Mouse (Mus musculus) limb, embryonic 11.5 days (tissue): ENCODE measurements at regions not wholly inside any gene's neighbourhood (a gene's known extent, or its start where the extent isn't known, plus 50 kb on each side); places are given as distances from the start of the nearest gene placed in this dataset.
A peak's percentile ranks its signal among the peaks of the same experiment; 100 is the strongest.

ENCODE experiments used
- ATAC-seq: fragments of 200-750 bp; cut with Nextera tagmentation; 2 replicates; pipeline ENCODE4 v1.8.0; 2017; ENCODE audit warnings: low read depth; ENCODE audit not compliant: insufficient number of reproducible peaks, low FRiP score, low TSS enrichment
- DNase-seq: peaks from one replicate; pipeline ENCODE4 v3.0.0-alpha.2; 2015; ENCODE audit warnings: low spot score
- H3K27ac ChIP-seq: fragments of 300-500 bp; sonication (generic); replicated peaks from 2 replicates; pipeline ENCODE4 v1.5.1; 2014; ENCODE audit warnings: low read depth, mild to moderate bottlenecking, low read length
- H3K27me3 ChIP-seq: fragments of 300-500 bp; sonication (generic); 2 replicates; pipeline ENCODE4 v1.6.1; 2014; ENCODE audit warnings: mild to moderate bottlenecking, low read length, mixed read lengths; ENCODE audit not compliant: control insufficient read depth, insufficient read depth
- H3K36me3 ChIP-seq: fragments of 300-500 bp; sonication (generic); 2 replicates; pipeline ENCODE4 v1.6.1; 2014; ENCODE audit warnings: mild to moderate bottlenecking, low read length, moderate library complexity, mixed read lengths; ENCODE audit not compliant: control insufficient read depth, insufficient read depth
- H3K4me1 ChIP-seq: fragments of 300-500 bp; sonication (generic); 2 replicates; pipeline ENCODE4 v1.6.1; 2014; ENCODE audit warnings: low read length, mixed read lengths; ENCODE audit not compliant: control insufficient read depth, insufficient read depth
- H3K4me2 ChIP-seq: fragments of 300-500 bp; sonication (generic); 2 replicates; pipeline ENCODE4 v1.6.1; 2014; ENCODE audit warnings: low read depth, mild to moderate bottlenecking, moderate library complexity; ENCODE audit not compliant: severe bottlenecking
- H3K4me3 ChIP-seq: fragments of 300-500 bp; sonication (generic); 2 replicates; pipeline ENCODE4 v1.5.1; 2014; ENCODE audit warnings: low read depth, low read length
- H3K9ac ChIP-seq: fragments of 300-500 bp; sonication (generic); 2 replicates; pipeline ENCODE4 v1.6.1; 2014; ENCODE audit warnings: mild to moderate bottlenecking, low read length
- H3K9me3 ChIP-seq: fragments of 300-500 bp; sonication (generic); 2 replicates; pipeline ENCODE4 v1.6.1; 2016; ENCODE audit warnings: low read length; ENCODE audit not compliant: control insufficient read depth
- WGBS: fragments of 180-500 bp; shearing (Covaris S2); extraction: QIAGEN DNeasy Blood & Tissue Kit; methylation state at CpG from one replicate; pipeline ENCODE4 v1.1.7; 2014; 5-methylcytosine and 5-hydroxymethylcytosine counted together

DNA sequence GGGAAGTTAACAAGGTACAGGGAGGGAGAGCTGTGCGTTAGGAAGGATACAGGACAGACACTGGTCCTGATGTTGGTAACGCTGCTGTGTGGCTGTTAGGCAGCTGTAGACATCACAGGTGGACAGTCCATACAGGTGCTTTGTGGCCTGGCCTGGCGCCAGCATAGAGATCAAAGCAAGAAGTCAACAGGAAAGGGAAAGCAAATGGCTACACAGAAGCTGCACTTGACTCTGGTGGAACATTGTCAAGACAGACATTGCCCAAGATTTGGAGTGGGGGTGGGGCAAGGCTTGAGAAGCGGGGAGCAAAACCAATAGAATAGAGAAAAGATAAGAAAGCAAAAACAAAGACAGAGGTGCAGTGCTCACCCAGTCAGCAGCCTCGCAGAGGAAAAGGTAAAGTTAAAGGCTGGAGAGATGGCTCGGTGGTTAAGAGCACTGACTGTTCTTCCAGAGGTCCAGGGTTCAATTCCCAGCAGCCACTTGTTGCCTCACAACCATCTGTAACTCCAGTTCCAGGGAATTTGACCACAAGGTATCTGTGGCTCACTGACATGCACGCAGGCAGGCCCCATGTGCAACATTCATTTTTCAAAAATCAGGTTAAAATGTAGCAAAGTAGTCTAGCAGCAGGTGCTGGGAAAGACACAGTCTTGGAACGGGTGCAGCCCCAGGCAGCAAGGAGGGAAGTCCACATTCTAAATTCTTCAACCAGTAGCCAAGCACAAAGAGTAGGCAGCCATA is 147.3 kb upstream of the A530016L24Rik start:
- Histone ChIP-seq H3K27me3 (no peaks in the 10 kb centered on the region), H3K4me2 (no peak overlapping the region), H3K4me1 (peaks cover 11% of the 10 kb centered on the region), H3K9me3 (no peaks in the 10 kb centered on the region), H3K9ac (no peak overlapping the region), H3K4me3 (no peak overlapping the region), H3K27ac (no peak overlapping the region), H3K36me3 (no peaks in the 10 kb centered on the region)
- no peak for DNase-seq
- no peak for ATAC-seq
- 76% methylated on average over 8 of the region's 8 CpGs for WGBS

DNA sequence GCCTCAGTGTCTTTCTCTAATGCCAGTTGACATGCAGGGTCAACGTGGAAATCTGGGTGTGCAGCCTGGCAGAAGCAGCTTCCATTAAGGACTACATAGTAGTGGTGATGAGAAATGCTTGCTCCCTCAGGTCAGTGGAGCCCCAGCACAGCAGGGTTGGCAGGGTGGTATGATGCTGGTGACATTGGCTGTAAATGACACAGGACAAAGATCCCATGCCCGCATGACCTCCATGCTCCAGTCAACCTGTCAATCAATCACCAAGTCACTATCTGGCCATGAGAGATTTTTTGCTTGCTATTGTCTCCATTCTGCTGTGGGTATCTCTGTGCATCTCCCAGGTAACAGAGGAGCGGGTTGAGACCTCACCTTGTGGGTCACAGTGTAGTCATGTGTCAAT is 146.2 kb upstream of the A530016L24Rik start:
- H3K36me3 ChIP-seq: no peaks in the 10 kb centered on the region
- no peak for ATAC-seq
- 91% methylated on average over 3 of the region's 3 CpGs for WGBS

DNA sequence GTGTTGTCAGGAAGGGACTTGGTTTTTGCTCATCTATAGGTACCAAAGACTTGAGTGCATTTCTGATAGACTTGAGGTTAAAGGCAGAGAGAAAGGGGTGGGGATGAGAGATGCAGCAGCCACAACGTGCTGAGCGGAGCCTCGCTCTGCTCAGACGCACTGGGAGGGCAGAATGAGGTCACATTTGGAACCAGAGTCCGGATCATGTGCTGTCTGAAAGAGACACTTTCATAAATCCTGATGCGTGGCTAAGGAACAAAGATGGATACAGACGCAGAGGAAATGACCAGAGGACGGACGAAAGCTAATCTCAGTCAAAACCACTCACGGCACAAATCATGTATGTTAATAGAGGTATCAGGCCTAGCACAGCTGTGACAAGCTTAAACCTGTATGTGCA is 145.0 kb upstream of the A530016L24Rik start:
- H3K27me3 ChIP-seq: no peaks in the 10 kb centered on the region
- no peaks in the 10 kb centered on the region for H3K36me3 ChIP-seq
- H3K9ac ChIP-seq: no peak overlapping the region
- H3K4me2 ChIP-seq: no peak overlapping the region
- no peaks in the 10 kb centered on the region for H3K9me3 ChIP-seq
- H3K27ac ChIP-seq: no peak overlapping the region
- DNase-seq (no peak), ATAC-seq (no peak)
- peaks cover 3% of the 10 kb centered on the region; the same call in 1 of the 2 replicates for H3K4me1 ChIP-seq
- no peak overlapping the region for H3K4me3 ChIP-seq
- WGBS: 71% methylated on average over 10 of the region's 10 CpGs

More for the DNA sequence above, 146.2 kb upstream of the A530016L24Rik start:
- peaks cover 9% of the 10 kb centered on the region; the same call in 1 of the 2 replicates for H3K4me1 ChIP-seq
- DNase-seq: no peak
- no peaks in the 10 kb centered on the region for H3K27me3 ChIP-seq
- no peak overlapping the region for H3K27ac ChIP-seq
- H3K9me3 ChIP-seq: no peaks in the 10 kb centered on the region
- no peak overlapping the region for H3K9ac ChIP-seq
- H3K4me3 ChIP-seq: no peak overlapping the region
- H3K4me2 ChIP-seq: no peak overlapping the region

DNA sequence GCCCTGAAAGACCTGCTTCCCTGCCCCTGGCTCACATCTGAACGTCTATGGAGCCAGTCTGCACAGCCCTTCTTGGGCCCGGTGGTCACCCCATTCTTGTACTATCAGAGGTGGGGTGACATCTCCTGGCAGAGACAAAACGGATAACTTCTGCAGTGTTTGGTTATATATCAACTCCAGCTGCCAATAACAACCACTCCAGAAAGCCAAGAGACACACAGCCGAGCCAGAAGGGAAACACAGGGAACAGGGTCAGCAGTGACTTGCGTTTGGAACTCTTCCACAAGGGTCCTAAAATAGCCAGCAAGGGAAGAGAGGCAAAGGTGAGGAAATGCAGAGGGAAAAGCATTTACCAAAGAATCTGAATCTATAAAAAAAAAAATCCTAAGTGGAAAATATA is 143.5 kb upstream of the A530016L24Rik start:
- no peak for DNase-seq
- peaks cover 13% of the 10 kb centered on the region for H3K4me1 ChIP-seq
- no peak overlapping the region for H3K4me3 ChIP-seq
- H3K27ac ChIP-seq: no peak overlapping the region
- WGBS: 79% methylated on average over 5 of the region's 5 CpGs
- ATAC-seq: no peak
- H3K4me2 ChIP-seq: no peak overlapping the region
- no peak overlapping the region for H3K9ac ChIP-seq
- H3K9me3 ChIP-seq: no peaks in the 10 kb centered on the region
- no peaks in the 10 kb centered on the region for H3K27me3 ChIP-seq
- no peaks in the 10 kb centered on the region for H3K36me3 ChIP-seq

DNA sequence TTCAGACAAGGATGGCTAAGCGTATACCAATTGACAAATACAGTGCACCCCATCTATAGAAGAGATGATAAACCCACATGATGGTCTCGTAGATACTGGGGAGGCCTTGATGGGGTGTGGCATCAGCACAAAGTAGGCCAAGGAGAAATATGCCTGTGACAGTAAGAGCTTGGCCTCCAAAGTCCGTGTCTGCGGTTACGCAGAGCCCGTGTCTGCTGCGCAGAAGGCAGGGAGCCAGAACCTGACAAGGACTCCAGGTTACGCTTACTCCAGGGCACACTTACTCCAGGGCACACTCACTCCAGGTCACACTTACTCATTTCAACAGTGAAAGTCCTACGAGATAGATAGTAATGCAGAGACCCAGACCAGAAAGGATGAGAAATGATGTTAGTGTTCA is 141.1 kb upstream of the A530016L24Rik start:
- Histone ChIP-seq H3K9me3 (no peaks in the 10 kb centered on the region), H3K4me3 (no peak overlapping the region), H3K36me3 (no peaks in the 10 kb centered on the region), H3K9ac (no peak overlapping the region), H3K27ac (no peak overlapping the region), H3K4me1 (peaks cover 13% of the 10 kb centered on the region), H3K4me2 (no peak overlapping the region), H3K27me3 (no peaks in the 10 kb centered on the region)
- no peak for DNase-seq
- WGBS: 97% methylated on average over 9 of the region's 9 CpGs
- no peak for ATAC-seq

DNA sequence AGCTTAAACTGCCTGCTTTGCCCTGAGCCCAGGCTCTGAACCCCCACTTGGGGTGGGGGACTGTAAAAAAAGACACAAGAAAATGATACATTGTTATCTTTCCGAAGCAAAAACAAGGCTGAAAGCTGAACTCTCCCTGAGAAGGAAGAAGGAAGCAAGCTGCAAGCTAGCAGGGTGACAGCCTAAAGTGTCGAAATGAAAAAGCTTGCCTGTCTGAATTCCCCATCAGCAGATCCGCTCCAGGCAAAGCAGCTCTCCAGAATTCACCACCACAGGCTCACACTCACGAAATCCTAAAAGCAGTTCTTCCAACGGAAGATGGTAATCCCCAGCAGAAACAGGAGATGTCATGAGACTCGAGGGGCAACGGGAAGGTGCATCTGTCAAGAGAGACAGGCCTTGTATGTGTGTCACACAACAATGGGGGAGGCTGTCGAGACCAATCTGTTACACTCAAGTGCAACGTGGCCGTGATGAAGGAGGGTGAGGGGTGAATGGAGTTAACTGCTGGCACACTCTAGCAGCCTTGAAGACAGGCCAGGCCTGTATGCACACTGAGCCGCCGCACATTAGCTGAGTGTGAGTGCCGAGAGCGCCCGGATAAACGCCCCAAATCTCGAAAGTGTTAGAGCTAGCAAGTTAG is 139.5 kb upstream of the A530016L24Rik start:
- H3K4me1 ChIP-seq: peaks cover 10% of the 10 kb centered on the region
- H3K9ac ChIP-seq: no peak overlapping the region
- no peak overlapping the region for H3K4me3 ChIP-seq
- no peak overlapping the region for H3K27ac ChIP-seq
- H3K36me3 ChIP-seq: no peaks in the 10 kb centered on the region
- DNase-seq (no peak), ATAC-seq (no peak)
- H3K4me2 ChIP-seq: no peak overlapping the region
- H3K27me3 ChIP-seq: no peaks in the 10 kb centered on the region
- no peaks in the 10 kb centered on the region for H3K9me3 ChIP-seq
- 58% methylated on average over 17 of the region's 17 CpGs for WGBS

DNA sequence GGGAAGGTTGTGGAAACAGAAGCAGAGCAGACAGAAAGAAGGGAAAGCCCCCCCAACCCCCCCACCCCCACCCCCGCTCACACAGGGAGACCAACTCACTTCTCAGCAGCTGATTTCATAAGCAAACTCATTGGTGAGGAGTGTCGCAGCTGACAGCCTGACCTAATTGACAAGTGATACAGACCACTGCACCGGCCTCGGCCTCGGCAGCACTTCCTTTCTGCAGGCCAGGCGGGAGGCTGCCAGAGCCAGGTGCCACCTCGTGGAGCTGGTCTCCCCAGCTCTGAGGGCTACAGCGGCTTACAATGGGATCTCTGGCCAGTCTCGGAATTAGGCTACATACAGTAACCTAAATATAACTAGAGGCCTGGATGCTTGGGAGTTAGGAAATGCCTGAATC is 138.5 kb upstream of the A530016L24Rik start:
- Histone ChIP-seq H3K27ac (no peak overlapping the region), H3K9me3 (no peaks in the 10 kb centered on the region), H3K27me3 (no peaks in the 10 kb centered on the region), H3K4me2 (no peak overlapping the region), H3K36me3 (no peaks in the 10 kb centered on the region), H3K4me3 (no peak overlapping the region), H3K4me1 (peaks cover 10% of the 10 kb centered on the region), H3K9ac (no peak overlapping the region)
- DNase-seq (no peak), ATAC-seq (no peak)
- WGBS: 25% methylated on average over 9 of the region's 9 CpGs

DNA sequence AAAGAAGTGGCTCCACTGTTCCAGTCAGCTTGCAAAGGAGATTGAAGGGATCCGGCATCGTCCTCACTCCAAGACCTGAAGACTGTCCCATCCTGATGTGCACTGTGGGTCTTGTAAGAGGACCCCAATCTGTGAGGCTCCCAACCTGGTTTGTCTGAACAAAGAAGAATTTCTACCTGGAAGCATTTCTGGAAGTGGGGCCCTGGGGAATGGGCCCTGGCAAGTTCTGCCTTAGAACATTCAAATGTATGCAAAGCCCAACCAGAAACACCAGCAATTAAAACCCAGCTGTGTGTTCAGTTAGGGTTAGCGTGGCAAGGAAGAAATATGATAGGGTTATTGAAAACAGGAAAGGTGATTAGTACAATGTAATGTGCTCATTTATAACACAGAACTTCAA is 125.9 kb upstream of the A530016L24Rik start:
- Histone ChIP-seq H3K36me3 (no peaks in the 10 kb centered on the region), H3K27ac (peak overlapping the region; percentile 64; the same call in 1 of the 2 replicates), H3K9ac (no peak overlapping the region), H3K4me2 (no peak overlapping the region), H3K9me3 (no peaks in the 10 kb centered on the region; the same call in 1 of the 2 replicates), H3K4me1 (peaks cover 7% of the 10 kb centered on the region), H3K4me3 (no peak overlapping the region), H3K27me3 (no peaks in the 10 kb centered on the region)
- WGBS: 47% methylated on average over 3 of the region's 3 CpGs
- DNase-seq: peak; percentile 61
- no peak; the same call in 1 of the 2 replicates for ATAC-seq
